Mouse (Mus musculus) heart, embryonic 15.5 days (tissue): ENCODE results near the gene Tsc22d1. TPM values are rescaled to one million over a fixed set of nuclear protein-coding genes. Genes with fewer than 3 reads are reported as not detected.

ENCODE experiments used
- ATAC-seq: fragments of 200-750 bp; cut with Nextera tagmentation; replicated peaks from 2 replicates; pipeline ENCODE4 v1.8.0; 2017; ENCODE audit warnings: low read depth, moderate TSS enrichment; ENCODE audit not compliant: insufficient number of reproducible peaks, insufficient read depth, low FRiP score
- H3K27ac ChIP-seq: fragments of 300-500 bp; sonication (generic); 2 replicates; pipeline ENCODE4 v1.5.1; 2015; ENCODE audit warnings: mild to moderate bottlenecking, inconsistent platforms
- H3K27me3 ChIP-seq: fragments of 300-500 bp; sonication (generic); 2 replicates; pipeline ENCODE4 v1.6.1; 2015; ENCODE audit warnings: inconsistent platforms
- H3K36me3 ChIP-seq: fragments of 300-500 bp; sonication (generic); 2 replicates; pipeline ENCODE4 v1.6.1; 2015; ENCODE audit warnings: mild to moderate bottlenecking, inconsistent platforms
- H3K4me1 ChIP-seq: fragments of 300-500 bp; sonication (generic); replicated peaks from 2 replicates; pipeline ENCODE4 v1.6.1; 2015; ENCODE audit warnings: inconsistent platforms
- H3K4me2 ChIP-seq: fragments of 300-500 bp; sonication (generic); 2 replicates; pipeline ENCODE4 v1.6.1; 2015; ENCODE audit warnings: inconsistent platforms, mild to moderate bottlenecking, moderate library complexity
- H3K4me3 ChIP-seq: fragments of 300-500 bp; sonication (generic); 2 replicates; pipeline ENCODE4 v1.5.1; 2015; ENCODE audit warnings: mild to moderate bottlenecking, inconsistent platforms
- H3K9ac ChIP-seq: fragments of 300-500 bp; sonication (generic); 2 replicates; pipeline ENCODE4 v1.6.1; 2015; ENCODE audit warnings: mild to moderate bottlenecking, inconsistent platforms
- H3K9me3 ChIP-seq: fragments of 300-500 bp; sonication (generic); replicated peaks from 2 replicates; pipeline ENCODE4 v1.6.1; 2016; ENCODE audit warnings: inconsistent platforms
- WGBS: fragments of 180-500 bp; shearing (Covaris S2); methylation state at CpG from one replicate; pipeline ENCODE4 v1.1.7; 2015; ENCODE audit warnings: mixed read lengths; 5-methylcytosine and 5-hydroxymethylcytosine counted together
- polyA plus RNA-seq: library from polyadenylated mRNA; unstranded; fragments of >200 nt; fragmentation: Nextera tagmentation; extraction: Ambion mirVana; gene quantifications from 2 replicates; pipeline ENCODE4 v1.2.1, GENCODE M21; 2015

The Tsc22d1 gene
- polyA plus RNA-seq, 1 experiment from 2014 or later, result 266 TPM

DNA sequence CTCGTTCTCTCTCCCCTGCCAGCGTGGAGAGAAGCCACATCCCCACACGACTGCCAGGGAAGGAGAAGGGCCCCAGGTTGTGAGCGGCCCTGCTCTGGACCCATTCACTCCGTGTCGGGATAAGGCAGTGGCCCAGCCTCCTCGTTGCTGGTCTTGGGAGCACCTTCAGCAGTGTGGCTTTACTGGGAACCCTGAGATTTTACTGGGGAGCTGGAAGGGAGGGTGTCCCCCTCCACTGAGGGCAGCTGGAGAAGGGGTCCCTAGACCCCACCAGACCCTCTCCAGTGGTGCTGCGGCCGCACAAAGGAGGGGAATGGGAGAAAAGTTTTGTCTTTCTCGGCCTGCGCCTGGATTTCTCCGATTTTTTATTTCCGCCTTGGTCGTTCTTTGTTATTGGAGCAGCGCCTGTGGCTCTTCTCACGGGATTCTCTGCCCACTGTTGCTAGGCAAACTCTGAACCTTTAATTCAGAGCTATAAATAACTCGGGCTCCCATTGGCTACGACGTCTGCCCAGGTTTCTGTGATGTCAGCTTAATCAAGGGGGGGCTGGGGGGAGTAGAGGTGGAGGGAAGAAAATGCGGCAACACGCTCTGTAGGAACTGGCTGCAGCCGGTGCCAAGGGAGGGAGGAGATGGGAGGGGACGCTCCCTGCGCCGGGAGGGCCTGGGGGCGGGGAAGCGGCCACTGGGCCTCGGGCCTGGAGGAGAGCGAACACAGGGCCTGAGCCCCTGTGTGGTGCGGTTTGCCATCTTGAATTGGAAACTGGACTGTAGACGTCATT, 90.9 kb downstream of the Tsc22d1 start:
- Histone ChIP-seq H3K4me2 (peak overlapping the region; percentile 88), H3K9ac (peak overlapping the region; percentile 79), H3K27ac (peak overlapping the region; percentile 99), H3K36me3 (peaks cover 6% of the 10 kb centered on the region; the same call in 1 of the 2 replicates), H3K4me1 (peaks cover 21% of the 10 kb centered on the region), H3K27me3 (no peaks in the 10 kb centered on the region), H3K9me3 (no peaks in the 10 kb centered on the region), H3K4me3 (peak overlapping the region; percentile 65)
- under 1% methylated on average over 31 of the region's 31 CpGs for WGBS
- ATAC-seq, result peak; percentile 87

- H3K9me3 ChIP-seq, result no peaks in the 10 kb centered on the region
- H3K4me3 ChIP-seq, result peak overlapping the region; percentile 65
- ATAC-seq, result no peak
- H3K4me1 ChIP-seq, result peaks cover 21% of the 10 kb centered on the region
- H3K27ac ChIP-seq, result peak overlapping the region; percentile 99
- peak overlapping the region; percentile 76 for H3K9ac ChIP-seq
- no peaks in the 10 kb centered on the region for H3K27me3 ChIP-seq
- H3K36me3 ChIP-seq, result peaks cover 6% of the 10 kb centered on the region; the same call in 1 of the 2 replicates
- H3K4me2 ChIP-seq, result peak overlapping the region; percentile 88
- WGBS, result 39% methylated on average over 27 of the region's 27 CpGs
Measured at GRCm38 (mm10) chr14:76506425-76507205, 91.9 kb downstream of the Tsc22d1 start.

GRCm38 (mm10) chr14:76507357-76507756, 92.6 kb downstream of the Tsc22d1 start:
- H3K27ac ChIP-seq, result no peak overlapping the region
- 82% methylated on average over 7 of the region's 7 CpGs for WGBS
- H3K27me3 ChIP-seq, result no peaks in the 10 kb centered on the region
- H3K4me1 ChIP-seq, result peaks cover 21% of the 10 kb centered on the region
- peak overlapping the region; percentile 88 for H3K4me2 ChIP-seq
- peaks cover 6% of the 10 kb centered on the region; the same call in 1 of the 2 replicates for H3K36me3 ChIP-seq
- no peak overlapping the region for H3K9ac ChIP-seq
- H3K4me3 ChIP-seq, result peak overlapping the region; percentile 65; the same call in 1 of the 2 replicates
- H3K9me3 ChIP-seq, result no peaks in the 10 kb centered on the region
- no peak for ATAC-seq

GRCm38 (mm10) chr14:76507804-76508500, 93.2 kb downstream of the Tsc22d1 start:
- no peaks in the 10 kb centered on the region for H3K9me3 ChIP-seq
- no peak overlapping the region for H3K27ac ChIP-seq
- peaks cover 21% of the 10 kb centered on the region for H3K4me1 ChIP-seq
- no peaks in the 10 kb centered on the region for H3K27me3 ChIP-seq
- 60% methylated on average over 9 of the region's 9 CpGs for WGBS
- H3K9ac ChIP-seq, result no peak overlapping the region
- H3K36me3 ChIP-seq, result peaks cover 6% of the 10 kb centered on the region; the same call in 1 of the 2 replicates
- H3K4me2 ChIP-seq, result peak overlapping the region; percentile 88; the same call in 1 of the 2 replicates
- no peak overlapping the region for H3K4me3 ChIP-seq
- ATAC-seq, result no peak

GRCm38 (mm10) chr14:76508701-76509100, 93.9 kb downstream of the Tsc22d1 start:
- 60% methylated on average over 10 of the region's 10 CpGs for WGBS

DNA sequence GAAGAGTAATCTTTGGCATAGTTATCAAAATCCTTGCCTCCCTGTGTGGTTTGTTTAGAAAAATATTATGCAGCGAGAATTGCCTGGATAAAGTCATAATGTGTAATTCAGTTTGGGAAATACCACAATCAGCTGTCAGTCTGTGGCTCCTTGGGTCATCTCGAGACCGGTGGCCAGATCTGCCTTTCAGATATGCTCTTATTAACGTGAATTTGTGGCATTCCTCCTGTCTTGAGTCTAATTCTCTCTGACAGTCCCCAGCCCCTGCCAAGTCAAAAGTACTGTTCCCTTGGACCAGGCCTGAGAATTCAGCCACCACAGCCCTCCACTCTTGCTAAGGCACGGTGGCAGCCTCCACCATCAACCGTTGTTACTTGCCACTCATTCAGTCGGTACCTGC, 97.2 kb downstream of the Tsc22d1 start:
- Histone ChIP-seq H3K9ac (no peak overlapping the region), H3K27me3 (no peaks in the 10 kb centered on the region), H3K9me3 (no peaks in the 10 kb centered on the region), H3K4me2 (no peak overlapping the region), H3K36me3 (peaks cover 2% of the 10 kb centered on the region; the same call in 1 of the 2 replicates), H3K27ac (no peak overlapping the region), H3K4me1 (peaks cover 30% of the 10 kb centered on the region), H3K4me3 (no peak overlapping the region)
- WGBS, result 85% methylated on average over 7 of the region's 7 CpGs
- ATAC-seq, result no peak

More at GRCm38 (mm10) chr14:76508701-76509100, 93.9 kb downstream of the Tsc22d1 start:
- peaks cover 23% of the 10 kb centered on the region for H3K4me1 ChIP-seq
- no peaks in the 10 kb centered on the region for H3K27me3 ChIP-seq
- peaks cover 6% of the 10 kb centered on the region; the same call in 1 of the 2 replicates for H3K36me3 ChIP-seq
- ATAC-seq, result no peak
- H3K4me3 ChIP-seq, result no peak overlapping the region
- H3K9me3 ChIP-seq, result no peaks in the 10 kb centered on the region
- no peak overlapping the region for H3K9ac ChIP-seq
- H3K27ac ChIP-seq, result no peak overlapping the region
- no peak overlapping the region for H3K4me2 ChIP-seq

DNA sequence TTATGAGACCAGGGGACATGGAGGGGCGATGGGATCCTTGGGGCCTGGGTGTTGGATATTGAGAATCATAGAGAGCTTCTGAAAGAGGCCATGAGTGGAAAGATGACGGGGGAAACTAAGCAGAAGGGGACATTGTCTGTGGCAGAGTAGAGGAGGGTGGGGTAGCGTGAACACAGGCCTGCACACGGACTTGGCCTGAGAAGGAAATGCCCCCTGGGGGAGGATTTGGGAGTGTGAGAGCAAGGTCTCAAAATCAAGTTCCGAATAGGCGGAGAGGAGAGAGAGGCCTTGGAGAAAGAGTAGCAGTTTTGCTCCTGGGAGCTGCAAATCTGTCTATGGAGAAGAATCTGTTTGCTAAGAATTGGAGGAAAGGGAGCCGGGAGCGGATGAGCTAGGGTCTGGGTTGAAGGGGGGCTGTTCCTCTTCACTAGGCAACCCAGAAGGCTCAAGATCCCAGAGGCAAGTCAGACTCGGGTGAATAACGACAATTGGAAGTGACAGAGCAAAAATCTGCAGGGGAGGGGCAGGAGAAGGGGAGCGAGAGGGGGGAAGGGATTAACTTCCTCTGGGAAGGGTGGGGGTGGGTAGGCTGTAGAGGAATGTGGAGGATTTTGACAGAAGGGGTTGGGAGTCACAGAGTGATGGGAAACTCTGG, 98.8 kb downstream of the Tsc22d1 start:
- no peaks in the 10 kb centered on the region for H3K9me3 ChIP-seq
- 38% methylated on average over 11 of the region's 11 CpGs for WGBS
- H3K9ac ChIP-seq, result no peak overlapping the region
- no peaks in the 10 kb centered on the region for H3K27me3 ChIP-seq
- 0 out of 2 replicates have a peak overlapping the region, but pooled peaks have one; percentile 1 for H3K4me2 ChIP-seq
- H3K36me3 ChIP-seq, result no peaks in the 10 kb centered on the region
- ATAC-seq, result no peak
- H3K4me3 ChIP-seq, result no peak overlapping the region
- H3K27ac ChIP-seq, result 0 out of 2 replicates have a peak overlapping the region, but pooled peaks have one; percentile 28
- H3K4me1 ChIP-seq, result peaks cover 25% of the 10 kb centered on the region

- no peaks in the 10 kb centered on the region for H3K27me3 ChIP-seq
- H3K4me3 ChIP-seq, result no peak overlapping the region
- H3K9ac ChIP-seq, result no peak overlapping the region
- ATAC-seq, result no peak
- no peaks in the 10 kb centered on the region for H3K9me3 ChIP-seq
- no peaks in the 10 kb centered on the region for H3K36me3 ChIP-seq
- peaks cover 25% of the 10 kb centered on the region for H3K4me1 ChIP-seq
- H3K4me2 ChIP-seq, result 0 out of 2 replicates have a peak overlapping the region, but pooled peaks have one; percentile 1
- H3K27ac ChIP-seq, result no peak overlapping the region
- WGBS, result 57% methylated on average over 6 of the region's 6 CpGs
Measured at GRCm38 (mm10) chr14:76514050-76514585, 99.4 kb downstream of the Tsc22d1 start.

DNA sequence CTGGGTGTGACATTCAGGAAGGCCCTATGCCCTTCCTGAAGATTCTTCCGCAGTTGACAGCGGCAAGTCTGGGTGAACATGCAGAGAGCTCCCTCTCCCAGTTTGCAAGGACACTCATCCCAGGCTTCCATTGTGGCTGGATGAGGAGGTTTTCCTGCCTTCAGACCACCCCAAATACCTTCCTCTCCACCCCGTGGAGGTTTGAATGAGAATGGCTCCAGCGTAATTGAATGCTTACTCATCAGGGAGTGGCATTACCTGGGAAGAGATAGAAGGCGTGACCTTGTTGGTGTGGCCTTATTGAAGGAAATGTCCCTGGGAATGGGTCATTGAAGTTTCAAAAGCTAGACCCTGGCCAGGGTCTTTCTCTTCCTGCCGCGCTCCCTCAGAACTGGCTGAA, 100.9 kb downstream of the Tsc22d1 start:
- WGBS, result 70% methylated on average over 7 of the region's 7 CpGs
- no peaks in the 10 kb centered on the region for H3K36me3 ChIP-seq
- no peak for ATAC-seq
- no peak overlapping the region for H3K27ac ChIP-seq
- H3K9ac ChIP-seq, result no peak overlapping the region
- no peaks in the 10 kb centered on the region for H3K27me3 ChIP-seq
- H3K4me1 ChIP-seq, result peaks cover 27% of the 10 kb centered on the region
- H3K9me3 ChIP-seq, result no peaks in the 10 kb centered on the region
- H3K4me3 ChIP-seq, result no peak overlapping the region
- H3K4me2 ChIP-seq, result peak overlapping the region; percentile 29; the same call in 1 of the 2 replicates

DNA sequence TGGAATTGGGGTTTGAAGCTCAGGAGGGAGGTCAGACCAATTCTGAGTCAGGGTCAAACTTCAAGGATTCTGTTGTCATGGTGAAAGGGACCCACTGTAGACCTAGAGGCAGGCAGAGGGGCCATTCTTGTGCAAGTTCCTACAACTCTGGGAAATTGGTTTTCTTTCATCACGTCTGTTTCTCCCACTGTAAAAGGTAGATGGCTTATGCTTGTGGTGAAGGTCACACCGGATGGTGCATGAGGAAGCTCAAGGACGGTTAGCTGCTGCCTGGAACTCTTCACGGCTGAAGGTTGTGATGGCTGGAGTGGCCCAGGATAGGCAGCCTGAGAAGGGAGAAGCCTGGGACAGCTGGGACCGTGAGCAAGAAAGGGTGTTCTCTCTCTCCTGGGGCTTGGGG, 103.5 kb downstream of the Tsc22d1 start:
- no peak for ATAC-seq
- no peaks in the 10 kb centered on the region for H3K27me3 ChIP-seq
- H3K9me3 ChIP-seq, result no peaks in the 10 kb centered on the region
- no peak overlapping the region for H3K9ac ChIP-seq
- H3K4me3 ChIP-seq, result no peak overlapping the region
- H3K36me3 ChIP-seq, result no peaks in the 10 kb centered on the region
- 56% methylated on average over 5 of the region's 5 CpGs for WGBS
- H3K27ac ChIP-seq, result no peak overlapping the region
- H3K4me1 ChIP-seq, result peaks cover 27% of the 10 kb centered on the region
- no peak overlapping the region for H3K4me2 ChIP-seq
